Mouse (Mus musculus): ENCODE data around the gene Atp2b4.

Atp2b4 gene

GRCm38 (mm10) chr1:133800948-133801393, at the start of gene Atp2b4:
Gene Atp2b4, minus strand, starts transcription at chr1:133801041.
- peak; percentile 94 for DNase-seq

GRCm38 (mm10) chr1:133844734-133845133, 43.9 kb upstream of the Atp2b4 start:
- DNase-seq = no peak

GRCm38 (mm10) chr1:133843900-133844299, 43.1 kb upstream of the Atp2b4 start:
- no peak for DNase-seq

GRCm38 (mm10) chr1:133843370-133843769, 42.5 kb upstream of the Atp2b4 start:
- DNase-seq = no peak

- no peak for DNase-seq
Measured at GRCm38 (mm10) chr1:133842074-133842725, 41.4 kb upstream of the Atp2b4 start.

GRCm38 (mm10) chr1:133841171-133841926, 40.5 kb upstream of the Atp2b4 start:
- no peak for DNase-seq

GRCm38 (mm10) chr1:133840530-133840929, 39.7 kb upstream of the Atp2b4 start:
- no peak for DNase-seq

GRCm38 (mm10) chr1:133834309-133834708, 33.5 kb upstream of the Atp2b4 start:
- peak; percentile 19 for DNase-seq

GRCm38 (mm10) chr1:133832781-133833180, 31.9 kb upstream of the Atp2b4 start:
- no peak for DNase-seq

GRCm38 (mm10) chr1:133826193-133826592, 25.4 kb upstream of the Atp2b4 start:
- no peak for DNase-seq

GRCm38 (mm10) chr1:133825543-133825942, 24.7 kb upstream of the Atp2b4 start:
- no peak for DNase-seq

- DNase-seq = no peak
Measured at GRCm38 (mm10) chr1:133825140-133825539, 24.3 kb upstream of the Atp2b4 start.

GRCm38 (mm10) chr1:133821144-133821543, 20.3 kb upstream of the Atp2b4 start:
- DNase-seq = no peak

- DNase-seq = no peak
Measured at GRCm38 (mm10) chr1:133820100-133820499, 19.3 kb upstream of the Atp2b4 start.

GRCm38 (mm10) chr1:133818531-133818930, 17.7 kb upstream of the Atp2b4 start:
- no peak for DNase-seq

GRCm38 (mm10) chr1:133815747-133816491, 15.1 kb upstream of the Atp2b4 start:
- DNase-seq = no peak

GRCm38 (mm10) chr1:133809376-133809775, 8.5 kb upstream of the Atp2b4 start:
- no peak for DNase-seq

GRCm38 (mm10) chr1:133808020-133808419, 7.2 kb upstream of the Atp2b4 start:
- DNase-seq = no peak

GRCm38 (mm10) chr1:133801743-133802142, 902 bp upstream of the Atp2b4 start:
- no peak for DNase-seq

- DNase-seq = no peak
Measured at GRCm38 (mm10) chr1:133800512-133800911, 329 bp downstream of the Atp2b4 start.

GRCm38 (mm10) chr1:133799686-133800445, 975 bp downstream of the Atp2b4 start:
- DNase-seq = no peak

- DNase-seq = no peak
Measured at GRCm38 (mm10) chr1:133798821-133799415, 1.9 kb downstream of the Atp2b4 start.
